Mouse (Mus musculus) CH12.LX (cell line): Measurements from ENCODE around the gene Cox15.

Experiments
- CTCF ChIP-seq, 2 experiments: IDR thresholded peaks in 1 of 2; conservative IDR thresholded peaks in 1 of 2; 2 replicates each; pipeline ENCODE4 v1.5.1; 2011 to 2012; ENCODE audit warnings: low read depth in 2 of 2, low read length in 2 of 2, improper control_type of control experiment in 1 of 2, inconsistent platforms in 1 of 2, mild to moderate bottlenecking in 1 of 2, moderate library complexity in 1 of 2
- E2F4 ChIP-seq: IDR thresholded peaks from 2 replicates; pipeline ENCODE4 v1.6.1; 2011; ENCODE audit warnings: low read depth, low read length, improper control_type of control experiment; ENCODE audit not compliant: insufficient replicate concordance
- MAX ChIP-seq: IDR thresholded peaks from 2 replicates; pipeline ENCODE4 v1.6.1; 2011; ENCODE audit warnings: low read length, improper control_type of control experiment
- MEF2A ChIP-seq: IDR thresholded peaks from 2 replicates; pipeline ENCODE4 v1.6.1; 2014; ENCODE audit warnings: low read depth, mild to moderate bottlenecking, inconsistent platforms, low read length, improper control_type of control experiment, borderline replicate concordance
- MXI1 ChIP-seq: IDR thresholded peaks from 2 replicates; pipeline ENCODE4 v1.6.1; 2011; ENCODE audit warnings: mild to moderate bottlenecking, low read depth, low read length, improper control_type of control experiment
- POLR2A ChIP-seq: IDR thresholded peaks from 2 replicates; pipeline ENCODE4 v1.6.1; 2011; ENCODE audit warnings: low read depth, mild to moderate bottlenecking, improper control_type of control experiment, low read length
- USF1 ChIP-seq: IDR thresholded peaks from 2 replicates; pipeline ENCODE4 v1.6.1; 2014; ENCODE audit warnings: low read depth, mild to moderate bottlenecking, inconsistent platforms, low read length, improper control_type of control experiment

- TF ChIP-seq CTCF (conservative IDR thresholded peaks at IDR 0.05 in 1 of 2, IDR thresholded peaks at IDR 0.05 in 1 of 2; ENCODE audit: low read depth in 2 of 2, low read length in 2 of 2) (no peak), POLR2A (no peak), MEF2A (no peak), MXI1 (no peak), USF1 (no peak), MAX (no peak), E2F4 (no peak)
Observed at GRCm38 (mm10) chr19:43772311-43772710, 19.5 kb upstream of the Cox15 start.
